Mouse (Mus musculus) forebrain, embryonic 13.5 days (tissue): Measurements from ENCODE around the gene Ndst2. TPM values are rescaled to one million over a fixed set of nuclear protein-coding genes. Genes with fewer than 3 reads are reported as not detected.

Source experiments
- microRNA-seq: library from miRNA; unstranded; fragments of <30 nt; microRNA quantifications from one replicate; pipeline ENCODE4, GENCODE M21; 2016
- polyA plus RNA-seq: library from polyadenylated mRNA; unstranded; fragments of >200 nt; fragmentation: Nextera tagmentation; extraction: Ambion mirVana; gene quantifications from 2 replicates; pipeline ENCODE4 v1.2.1, GENCODE M21; 2015

Ndst2 gene
- polyA plus RNA-seq, 1 experiment from 2014 or later: 14.0 TPM

Small RNA genes lying within 50 kb of the gene (microRNA-seq; reads per million reads assigned to microRNA genes)
- 1.1 reads per million for gene Mir6946

Other genes starting within 250 kb of the Ndst2 start
- 0.89 and 1.3 TPM in 2 replicates for gene Mss51, start 237.7 kb downstream of the Ndst2 start, polyA plus RNA-seq
- gene Ppp3cb, start 188.0 kb downstream of the Ndst2 start, polyA plus RNA-seq: 71.9 and 73.7 TPM in 2 replicates
- 8.1 and 10.1 TPM in 2 replicates for gene Usp54, start 93.5 kb downstream of the Ndst2 start, polyA plus RNA-seq
- gene Myoz1, start 78.0 kb downstream of the Ndst2 start, polyA plus RNA-seq: not detected in 2 replicates
- gene Synpo2l, start 66.2 kb downstream of the Ndst2 start, polyA plus RNA-seq: 0.13 and 0.14 TPM in 2 replicates
- 75.9 and 84.7 TPM in 2 replicates for gene Sec24c, start 60.3 kb downstream of the Ndst2 start, polyA plus RNA-seq
- gene Fut11, start 39.6 kb downstream of the Ndst2 start, polyA plus RNA-seq: 18.9 and 19.9 TPM in 2 replicates
- 235 and 281 TPM in 2 replicates for gene Chchd1, start 31.6 kb downstream of the Ndst2 start, polyA plus RNA-seq
- 40.8 and 44.2 TPM in 2 replicates for gene Zswim8, start 27.0 kb downstream of the Ndst2 start, polyA plus RNA-seq
- gene Camk2g, start 59.5 kb upstream of the Ndst2 start, polyA plus RNA-seq: 60.7 and 81.8 TPM in 2 replicates
- gene Plau, start 102.1 kb upstream of the Ndst2 start, polyA plus RNA-seq: 0.27 and 0.35 TPM in 2 replicates
- 8.8 and 8.9 TPM in 2 replicates for gene Vcl, start 194.8 kb upstream of the Ndst2 start, polyA plus RNA-seq